Mouse (Mus musculus) liver, embryonic 14.5 days (tissue): Measurements from ENCODE around the gene Mrc1.

Source experiments
- CTCF ChIP-seq: IDR thresholded peaks from 2 replicates; pipeline ENCODE4 v1.5.1; 2016; ENCODE audit warnings: antibody characterized with exemption, low read depth, control low read depth
- EP300 ChIP-seq: IDR thresholded peaks from 2 replicates; pipeline ENCODE4 v1.6.1; 2016; ENCODE audit warnings: antibody characterized with exemption, low read depth

- TF ChIP-seq EP300: no peak
- no peak for TF ChIP-seq CTCF
These were observed 50.1 kb downstream of the Mrc1 start for GRCm38 (mm10) chr2:14279256-14279655.
